Mouse (Mus musculus): ENCODE data around the gene Arhgef7. TPM values are rescaled to one million over a fixed set of nuclear protein-coding genes. Genes with fewer than 3 reads are reported as not detected.

Gene Arhgef7
- polyA plus RNA-seq, 1 experiment from 2014 or later, result 9.2 TPM

DNA sequence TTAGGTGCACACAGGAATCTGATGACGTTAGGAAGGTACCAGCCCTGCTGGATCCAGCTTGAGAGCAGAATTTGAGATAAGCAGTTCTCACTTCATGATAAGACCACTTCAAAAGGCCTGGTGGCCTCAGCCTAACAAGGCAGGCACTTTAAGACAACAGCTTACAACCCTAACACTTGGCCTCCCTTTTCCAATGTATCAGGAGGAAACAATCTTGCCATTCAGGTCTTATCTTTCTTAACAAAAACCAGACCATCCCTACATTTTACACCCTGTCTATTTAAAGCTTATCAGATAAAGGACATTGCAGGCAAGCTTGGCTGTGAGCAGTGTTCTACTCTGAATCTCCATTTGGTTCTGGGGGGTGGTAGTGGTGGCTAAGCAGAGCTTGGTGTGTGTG, 35.1 kb upstream of the Arhgef7 start:
- no peaks in the 10 kb centered on the region for H3K36me3 ChIP-seq (replicated peaks; ENCODE audit: insufficient read depth, low read length)
- no peaks in the 10 kb centered on the region for H3K4me1 ChIP-seq (ENCODE audit: insufficient read depth)
- no peak overlapping the region for H3K4me2 ChIP-seq (ENCODE audit: low read depth, low read length)
- H3K9me3 ChIP-seq (ENCODE audit: low read length), result no peaks in the 10 kb centered on the region
- WGBS (ENCODE audit: insufficient replicate concordance), result 43% methylated on average over 1 of the region's 1 CpGs
- DNase-seq (no peak), ATAC-seq (no peak)
- no peaks in the 10 kb centered on the region for H3K27me3 ChIP-seq (ENCODE audit: insufficient read depth, low read length)
- H3K4me3 ChIP-seq (ENCODE audit: low read depth, low read length), result no peak overlapping the region
- TF ChIP-seq EP300 (IDR thresholded peaks at IDR 0.05; ENCODE audit: low read depth), result no peak
- TF ChIP-seq CTCF (IDR thresholded peaks at IDR 0.05; ENCODE audit: low read depth), result no peak
- no peak overlapping the region for H3K27ac ChIP-seq (ENCODE audit: low read depth)
- no peak overlapping the region for H3K9ac ChIP-seq (replicated peaks)

DNA sequence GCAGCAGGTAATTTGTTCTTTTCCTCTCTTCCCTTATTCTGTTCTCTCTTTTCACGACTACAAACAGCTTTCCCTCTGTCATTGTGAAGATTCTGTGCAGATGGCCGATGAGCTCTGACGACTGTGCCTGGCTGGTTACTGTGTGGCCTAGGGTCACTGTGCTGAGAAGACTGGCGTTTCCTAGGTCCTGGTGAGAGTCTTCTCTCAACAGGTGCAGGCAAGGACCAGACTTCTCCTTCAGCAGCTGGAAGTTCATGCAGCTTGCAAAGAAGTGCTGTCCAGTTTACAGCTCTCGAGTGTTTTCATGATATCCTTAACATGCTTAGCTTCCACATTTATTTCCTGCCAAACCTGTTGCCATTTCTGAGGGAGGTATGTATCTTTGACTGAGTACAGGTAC, 33.5 kb upstream of the Arhgef7 start:
- no peaks in the 10 kb centered on the region for H3K4me1 ChIP-seq (ENCODE audit: insufficient read depth)
- DNase-seq, result no peak
- no peaks in the 10 kb centered on the region for H3K36me3 ChIP-seq (replicated peaks; ENCODE audit: insufficient read depth, low read length)
- 68% methylated on average over 5 of the region's 5 CpGs for WGBS (ENCODE audit: insufficient replicate concordance)
- no peak for ATAC-seq
- H3K27me3 ChIP-seq (ENCODE audit: insufficient read depth, low read length), result no peaks in the 10 kb centered on the region
- H3K4me2 ChIP-seq (ENCODE audit: low read depth, low read length), result no peak overlapping the region
- TF ChIP-seq EP300 (IDR thresholded peaks at IDR 0.05; ENCODE audit: low read depth), result no peak
- TF ChIP-seq CTCF (IDR thresholded peaks at IDR 0.05; ENCODE audit: low read depth), result no peak
- H3K9ac ChIP-seq (replicated peaks), result no peak overlapping the region
- H3K9me3 ChIP-seq (ENCODE audit: low read length), result no peaks in the 10 kb centered on the region
- H3K27ac ChIP-seq (ENCODE audit: low read depth), result no peak overlapping the region
- H3K4me3 ChIP-seq (ENCODE audit: low read depth, low read length), result no peak overlapping the region

DNA sequence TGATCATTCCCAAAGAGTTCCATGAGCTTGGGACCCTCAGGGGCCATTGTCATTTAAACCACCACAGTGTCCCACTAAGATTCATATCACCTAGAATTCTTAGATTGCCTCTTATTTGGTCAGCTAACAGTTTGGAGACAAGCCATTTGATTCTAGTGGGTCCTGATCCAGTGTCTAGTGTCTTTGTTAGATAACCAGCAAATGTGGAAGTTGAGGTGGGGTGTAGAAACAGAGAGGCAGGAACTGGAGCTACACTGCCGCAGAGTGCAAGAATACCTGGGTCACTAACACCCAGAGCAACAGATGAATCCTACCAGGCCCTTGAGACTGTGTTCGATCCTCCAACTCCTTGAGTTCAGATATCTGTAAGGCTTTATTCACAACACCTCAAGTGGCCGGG, 31.3 kb upstream of the Arhgef7 start:
- WGBS (ENCODE audit: insufficient replicate concordance), result 73% methylated on average over 3 of the region's 3 CpGs
- H3K4me2 ChIP-seq (ENCODE audit: low read depth, low read length), result no peak overlapping the region
- ATAC-seq (no peak), DNase-seq (no peak)
- no peaks in the 10 kb centered on the region for H3K4me1 ChIP-seq (ENCODE audit: insufficient read depth)
- no peaks in the 10 kb centered on the region for H3K9me3 ChIP-seq (ENCODE audit: low read length)
- no peaks in the 10 kb centered on the region for H3K36me3 ChIP-seq (replicated peaks; ENCODE audit: insufficient read depth, low read length)
- TF ChIP-seq CTCF (IDR thresholded peaks at IDR 0.05; ENCODE audit: low read depth) (no peak), EP300 (IDR thresholded peaks at IDR 0.05; ENCODE audit: low read depth) (no peak)
- no peak overlapping the region for H3K4me3 ChIP-seq (ENCODE audit: low read depth, low read length)
- peaks cover 4% of the 10 kb centered on the region; the same call in 1 of the 2 replicates for H3K27me3 ChIP-seq (ENCODE audit: insufficient read depth, low read length)
- no peak overlapping the region for H3K9ac ChIP-seq (replicated peaks)
- H3K27ac ChIP-seq (ENCODE audit: low read depth), result no peak overlapping the region

DNA sequence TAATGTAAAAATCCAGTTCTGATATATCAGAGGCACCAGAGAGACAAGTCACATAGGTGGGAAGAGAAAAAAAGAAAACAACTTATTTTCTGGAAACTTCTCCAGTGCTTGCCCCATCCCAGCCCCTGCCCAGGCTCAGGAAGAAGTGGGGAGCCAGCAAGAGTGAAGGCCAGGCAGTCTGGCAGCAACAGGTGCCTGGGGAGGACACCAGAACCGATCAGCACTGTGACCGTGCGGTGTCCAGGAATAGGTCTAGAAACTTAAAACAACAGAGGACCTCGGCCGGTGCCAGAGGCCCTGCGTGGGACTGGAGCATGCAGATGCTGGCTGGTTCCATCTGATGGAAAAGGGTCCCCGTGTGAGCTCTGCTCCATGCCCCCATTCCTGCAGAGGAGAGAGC, 30.1 kb upstream of the Arhgef7 start:
- no peak overlapping the region for H3K4me3 ChIP-seq (ENCODE audit: low read depth, low read length)
- H3K27ac ChIP-seq (ENCODE audit: low read depth), result no peak overlapping the region
- H3K9me3 ChIP-seq (ENCODE audit: low read length), result no peaks in the 10 kb centered on the region
- WGBS (ENCODE audit: insufficient replicate concordance), result 84% methylated on average over 7 of the region's 7 CpGs
- H3K27me3 ChIP-seq (ENCODE audit: insufficient read depth, low read length), result peaks cover 4% of the 10 kb centered on the region; the same call in 1 of the 2 replicates
- DNase-seq (no peak), ATAC-seq (no peak)
- H3K4me1 ChIP-seq (ENCODE audit: insufficient read depth), result no peaks in the 10 kb centered on the region
- no peak overlapping the region for H3K4me2 ChIP-seq (ENCODE audit: low read depth, low read length)
- H3K9ac ChIP-seq (replicated peaks), result no peak overlapping the region
- TF ChIP-seq CTCF (IDR thresholded peaks at IDR 0.05; ENCODE audit: low read depth) (no peak), EP300 (IDR thresholded peaks at IDR 0.05; ENCODE audit: low read depth) (no peak)
- H3K36me3 ChIP-seq (replicated peaks; ENCODE audit: insufficient read depth, low read length), result no peaks in the 10 kb centered on the region

DNA sequence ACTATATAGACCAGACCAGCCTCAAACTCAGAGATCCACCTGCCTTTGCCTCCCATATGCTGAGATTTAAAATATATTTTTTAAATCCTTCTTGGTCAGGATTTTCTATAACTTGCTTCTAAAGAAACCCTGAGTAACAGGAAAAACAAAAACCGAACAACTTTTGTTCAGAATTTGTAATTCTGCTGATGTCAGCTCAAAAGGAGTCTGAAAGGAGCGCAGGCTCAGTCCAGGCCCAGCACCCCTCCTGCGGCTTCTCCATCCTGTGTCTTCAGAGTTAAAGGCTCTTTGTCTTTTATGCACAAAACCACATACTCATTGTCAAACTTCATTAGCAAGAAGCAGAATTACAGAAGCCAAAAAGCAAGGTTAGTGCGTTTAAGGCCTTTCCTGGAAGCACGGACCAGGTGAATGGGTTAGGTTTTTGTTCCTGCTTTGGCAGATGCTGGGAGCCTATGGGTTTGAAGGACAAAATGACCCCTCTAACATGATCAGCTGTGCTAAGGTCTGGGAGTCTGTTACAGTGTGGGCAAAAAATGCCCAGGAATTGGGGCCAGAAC, 28.0 kb upstream of the Arhgef7 start:
- TF ChIP-seq CTCF (IDR thresholded peaks at IDR 0.05; ENCODE audit: low read depth), result no peak
- no peak for TF ChIP-seq EP300 (IDR thresholded peaks at IDR 0.05; ENCODE audit: low read depth)
- no peak overlapping the region for H3K4me3 ChIP-seq (ENCODE audit: low read depth, low read length)
- H3K9ac ChIP-seq (replicated peaks), result no peak overlapping the region
- H3K4me2 ChIP-seq (ENCODE audit: low read depth, low read length), result no peak overlapping the region
- WGBS (ENCODE audit: insufficient replicate concordance), result 81% methylated on average over 5 of the region's 5 CpGs
- peaks cover 4% of the 10 kb centered on the region; the same call in 1 of the 2 replicates for H3K27me3 ChIP-seq (ENCODE audit: insufficient read depth, low read length)
- H3K36me3 ChIP-seq (replicated peaks; ENCODE audit: insufficient read depth, low read length), result no peaks in the 10 kb centered on the region
- no peaks in the 10 kb centered on the region for H3K9me3 ChIP-seq (ENCODE audit: low read length)
- no peaks in the 10 kb centered on the region for H3K4me1 ChIP-seq (ENCODE audit: insufficient read depth)
- no peak for DNase-seq
- no peak for ATAC-seq
- H3K27ac ChIP-seq (ENCODE audit: low read depth), result no peak overlapping the region

DNA sequence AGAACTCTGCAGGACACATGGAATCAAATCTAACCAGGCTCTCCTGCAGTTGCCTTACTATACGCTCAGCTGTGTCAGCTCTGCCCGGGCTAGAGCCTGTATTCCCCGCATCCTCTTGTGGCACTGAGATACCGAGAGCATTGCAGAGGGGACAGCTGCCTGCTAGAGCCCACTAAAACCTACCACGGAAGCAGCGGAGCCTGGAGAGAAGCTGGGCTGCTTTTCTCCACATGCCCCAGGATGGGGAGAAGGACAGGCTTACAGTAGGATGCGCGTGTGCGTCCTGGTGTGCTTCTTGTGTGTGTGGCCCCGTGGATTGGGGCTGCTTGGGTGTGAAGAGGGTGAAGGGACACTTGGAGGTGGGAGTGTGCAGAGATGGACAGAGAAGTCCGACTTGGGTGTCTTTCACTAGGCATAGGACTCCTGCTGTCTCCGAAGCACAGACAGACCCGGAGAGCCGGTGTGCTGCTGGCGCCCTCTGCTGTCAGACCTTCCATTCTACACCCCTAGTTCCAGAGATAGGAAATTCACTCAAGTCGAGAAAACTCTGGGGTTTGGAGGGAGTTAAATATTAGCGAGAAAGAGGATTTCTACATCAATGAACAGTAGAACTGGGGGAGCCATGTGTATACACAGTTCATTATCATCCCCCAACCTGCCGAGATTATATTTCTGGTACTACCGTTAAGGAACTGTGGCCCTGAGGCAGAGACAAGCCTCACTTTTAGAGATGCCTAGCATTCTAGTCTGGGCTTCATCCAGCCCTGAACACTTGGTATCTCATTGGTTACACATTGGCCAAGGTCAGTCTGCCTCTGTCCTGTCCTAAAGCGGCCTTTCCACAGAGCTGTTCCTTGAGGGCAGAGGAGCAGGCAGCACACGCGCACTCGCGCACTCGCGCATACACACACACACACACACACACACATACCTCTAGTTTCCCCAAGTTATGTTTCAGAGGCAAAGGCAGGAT, 27.2 kb upstream of the Arhgef7 start:
- Histone ChIP-seq H3K36me3 (replicated peaks; ENCODE audit: insufficient read depth, low read length) (no peaks in the 10 kb centered on the region), H3K9ac (replicated peaks) (no peak overlapping the region), H3K27me3 (ENCODE audit: insufficient read depth, low read length) (peaks cover 4% of the 10 kb centered on the region; the same call in 1 of the 2 replicates), H3K4me1 (ENCODE audit: insufficient read depth) (no peaks in the 10 kb centered on the region), H3K27ac (ENCODE audit: low read depth) (no peak overlapping the region), H3K4me3 (ENCODE audit: low read depth, low read length) (no peak overlapping the region), H3K9me3 (ENCODE audit: low read length) (no peaks in the 10 kb centered on the region), H3K4me2 (ENCODE audit: low read depth, low read length) (peak overlapping the region; percentile 26; the same call in 1 of the 2 replicates)
- TF ChIP-seq EP300 (IDR thresholded peaks at IDR 0.05; ENCODE audit: low read depth) (no peak), CTCF (IDR thresholded peaks at IDR 0.05; ENCODE audit: low read depth) (peak; percentile 87)
- DNase-seq, result peak; percentile 87
- WGBS (ENCODE audit: insufficient replicate concordance), result 30% methylated on average over 26 of the region's 26 CpGs
- peak; percentile 88 for ATAC-seq
